Mouse (Mus musculus): ENCODE measurements around the gene Zfp644. TPM values are rescaled to one million over a fixed set of nuclear protein-coding genes. Genes with fewer than 3 reads are reported as not detected.
A peak's percentile ranks its signal among the peaks of the same experiment; 100 is the strongest.

Gene Zfp644
- total and polyA plus RNA-seq, 3 experiments: 15.1 to 28.7 (median 17.7) TPM

- TF ChIP-seq HCFC1 (IDR thresholded peaks at IDR 0.05; ENCODE audit: low read depth, low read length) (peak; percentile 16; the same call in 1 of the 2 replicates), KAT2A (IDR thresholded peaks at IDR 0.05; ENCODE audit: insufficient replicate concordance, low read length) (peak; percentile 69; the same call in 1 of the 2 replicates)
These were observed at the start of gene Zfp644 (continued) for GRCm38 (mm10) chr5:106696396-106697337.

- Histone ChIP-seq H3K4me2 (ENCODE audit: insufficient read depth, low read depth, poor library complexity, severe bottlenecking) (no peak overlapping the region), H3K9me3 (replicated peaks; ENCODE audit: low read length) (no peaks in the 10 kb centered on the region), H3K36me3 (replicated peaks in 1 of 2; ENCODE audit: control insufficient read depth in 1 of 2, insufficient read depth in 1 of 2, low read length in 1 of 2) (no peaks in the 10 kb centered on the region), H3K27ac (ENCODE audit: insufficient read depth, low read depth) (no peak overlapping the region), H3K9ac (ENCODE audit: insufficient read depth, low read depth) (no peak overlapping the region), H3K4me1 (ENCODE audit: control insufficient read depth in 1 of 2, insufficient read depth in 2 of 2) (peaks cover 3 to 4% of the 10 kb centered on the region in 2 experiments; a peak in 1 of 4 replicates), H3K4me3 (replicated peaks in 1 of 3; ENCODE audit: low read depth in 2 of 3, low read length in 2 of 3, poor library complexity in 1 of 3) (no peak overlapping the region), H3K79me2 (replicated peaks; ENCODE audit: control insufficient read depth, extremely low read depth, insufficient read depth, poor library complexity, severe bottlenecking) (no peaks in the 10 kb centered on the region), H3K27me3 (replicated peaks) (no peaks in the 10 kb centered on the region)
- TF ChIP-seq PAX5 (IDR thresholded peaks at IDR 0.05; ENCODE audit: low read length): no peak
- no peak for TF ChIP-seq CHD1 (IDR thresholded peaks at IDR 0.05; ENCODE audit: low read depth, low read length)
- no peak for TF ChIP-seq NELFE (IDR thresholded peaks at IDR 0.05; ENCODE audit: low read depth, low read length)
- TF ChIP-seq HCFC1 (IDR thresholded peaks at IDR 0.05; ENCODE audit: low read depth, low read length): no peak
- no peak for TF ChIP-seq POLR2AphosphoS2 (IDR thresholded peaks at IDR 0.05; ENCODE audit: low read depth, low read length)
- in situ Hi-C loops (cut with MboI; ENCODE audit: low pct_ligation_motif_present, low pct_unique_long_range_greater_than_20kb, low sequenced_read_pairs): no loop called here
- no peak for DNase-seq (ENCODE audit: extremely low read depth)
- dilution Hi-C loops (cut with MboI; ENCODE audit: extremely low pct_ligation_motif_present, extremely low pct_unique_long_range_greater_than_20kb, low sequenced_read_pairs): no loop called here
These were observed 42.6 kb upstream of the Zfp644 start for GRCm38 (mm10) chr5:106739716-106740115.

- Histone ChIP-seq H3K9ac (ENCODE audit: insufficient read depth, low read depth) (no peak overlapping the region), H3K79me2 (replicated peaks; ENCODE audit: control insufficient read depth, extremely low read depth, insufficient read depth, poor library complexity, severe bottlenecking) (no peaks in the 10 kb centered on the region), H3K9me3 (replicated peaks; ENCODE audit: low read length) (peaks cover 2% of the 10 kb centered on the region), H3K4me1 (ENCODE audit: control insufficient read depth in 1 of 2, insufficient read depth in 2 of 2) (no peaks in the 10 kb centered on the region), H3K4me3 (replicated peaks in 1 of 3; ENCODE audit: low read depth in 2 of 3, low read length in 2 of 3, poor library complexity in 1 of 3) (no peak overlapping the region), H3K36me3 (replicated peaks in 1 of 2; ENCODE audit: control insufficient read depth in 1 of 2, insufficient read depth in 1 of 2, low read length in 1 of 2) (no peaks in the 10 kb centered on the region), H3K27me3 (replicated peaks) (no peaks in the 10 kb centered on the region), H3K4me2 (ENCODE audit: insufficient read depth, low read depth, poor library complexity, severe bottlenecking) (no peak overlapping the region), H3K27ac (ENCODE audit: insufficient read depth, low read depth) (no peak overlapping the region)
- dilution Hi-C loops (cut with MboI; ENCODE audit: extremely low pct_ligation_motif_present, extremely low pct_unique_long_range_greater_than_20kb, low sequenced_read_pairs) (no loop called here), in situ Hi-C loops (cut with MboI; ENCODE audit: low pct_ligation_motif_present, low pct_unique_long_range_greater_than_20kb, low sequenced_read_pairs) (no loop called here)
- DNase-seq (ENCODE audit: extremely low read depth): no peak
- TF ChIP-seq RCOR1 (conservative IDR thresholded peaks at IDR 0.05; ENCODE audit: low read depth, low read length) (no peak), TBP (conservative IDR thresholded peaks at IDR 0.05; ENCODE audit: low read depth, low read length) (no peak), NELFE (IDR thresholded peaks at IDR 0.05; ENCODE audit: low read depth, low read length) (no peak), POLR2AphosphoS2 (IDR thresholded peaks at IDR 0.05; ENCODE audit: low read depth, low read length) (no peak), JUND (conservative IDR thresholded peaks at IDR 0.05; ENCODE audit: low read depth, low read length) (no peak), BHLHE40 (IDR thresholded peaks at IDR 0.05; ENCODE audit: low read depth, low read length) (no peak), ZMIZ1 (IDR thresholded peaks at IDR 0.05; ENCODE audit: low read depth, low read length) (no peak), ZC3H11A (IDR thresholded peaks at IDR 0.05; ENCODE audit: low read depth, low read length) (no peak), CTCF (conservative IDR thresholded peaks at IDR 0.05 in 1 of 2, IDR thresholded peaks at IDR 0.05 in 1 of 2; ENCODE audit: low read depth in 2 of 2, low read length in 2 of 2) (no peak), CHD2 (IDR thresholded peaks at IDR 0.05; ENCODE audit: low read length) (no peak), MAX (IDR thresholded peaks at IDR 0.05; ENCODE audit: low read length) (no peak)
These were observed 26.4 kb upstream of the Zfp644 start for GRCm38 (mm10) chr5:106723487-106723886.
